Mouse (Mus musculus) thymus, adult 2 months (tissue): ENCODE data around the gene Zc3hav1.

Source experiments
- CTCF ChIP-seq: fragments of 200-500 bp; IDR thresholded peaks from 2 replicates; pipeline ENCODE4 v1.5.1; 2012; ENCODE audit warnings: mild to moderate bottlenecking, control low read depth, low read length, moderate library complexity, borderline replicate concordance; ENCODE audit not compliant: control insufficient read depth, poor library complexity, insufficient read depth; ENCODE audit errors: extremely low read depth
- POLR2A ChIP-seq: fragments of 200-500 bp; IDR thresholded peaks from 2 replicates; pipeline ENCODE4 v1.6.1; 2012; ENCODE audit warnings: mild to moderate bottlenecking, low read length, control low read depth, moderate library complexity; ENCODE audit not compliant: control insufficient read depth, poor library complexity, insufficient read depth; ENCODE audit errors: extremely low read depth

DNA sequence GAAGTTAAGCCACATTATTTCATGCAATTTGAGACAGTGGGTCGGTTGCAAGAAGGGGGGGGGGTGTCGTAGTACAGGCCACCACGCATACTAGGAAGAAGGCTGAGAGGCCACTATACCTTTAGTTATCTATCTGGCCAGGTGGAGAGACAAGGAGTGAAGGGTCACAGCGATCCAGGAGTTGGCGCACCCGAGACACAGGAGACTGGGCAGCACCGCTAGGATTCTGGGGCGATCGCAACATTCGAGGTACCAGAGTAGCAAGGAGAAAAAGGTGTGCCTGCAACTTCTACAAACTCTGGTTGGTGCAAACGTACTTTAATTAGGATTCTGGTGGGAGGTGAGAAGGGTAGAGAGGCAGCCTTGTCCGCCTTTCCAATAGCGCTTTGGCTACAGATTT lies 1.2 kb downstream of the Zc3hav1 start:
- TF ChIP-seq CTCF (no peak), POLR2A (no peak)
